Mouse (Mus musculus) G1E (cell line): ENCODE measurements around the gene Rmdn2.

Experiments
- CTCF ChIP-seq: IDR thresholded peaks from 2 replicates; pipeline ENCODE4 v1.5.1; 2012; ENCODE audit warnings: low read depth, low read length, inconsistent platforms, mixed read lengths
- GATA1 ChIP-seq: IDR thresholded peaks from 2 replicates; pipeline ENCODE4 v1.6.1; 2012; ENCODE audit warnings: borderline replicate concordance, low read length, inconsistent platforms, mixed read lengths
- GATA2 ChIP-seq: IDR thresholded peaks from 2 replicates; pipeline ENCODE4 v1.6.1; 2012; ENCODE audit warnings: low read depth, low read length, inconsistent platforms, borderline replicate concordance
- TAL1 ChIP-seq: conservative IDR thresholded peaks from 2 replicates; pipeline ENCODE4 v1.6.1; 2012; ENCODE audit warnings: low read depth, low read length, inconsistent platforms, mixed read lengths

DNA sequence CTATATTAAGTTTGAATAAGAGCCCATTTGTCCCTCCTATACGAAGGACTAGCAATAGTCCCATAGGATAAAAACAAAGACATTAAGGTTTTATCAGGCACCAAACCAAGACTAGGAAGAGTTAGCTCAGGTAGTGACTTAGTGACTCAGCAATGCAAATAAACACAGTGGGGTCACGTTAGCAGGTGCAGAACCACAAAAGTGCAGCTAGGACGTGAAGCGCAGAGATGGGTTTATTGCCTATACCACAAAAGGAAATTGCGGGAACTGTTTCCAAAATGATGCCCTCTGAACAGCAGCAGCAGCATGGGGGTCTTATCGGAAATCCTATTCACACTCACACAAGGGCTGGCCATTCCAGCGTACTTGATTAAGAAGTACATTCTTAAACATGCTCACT lies 8.2 kb upstream of the Rmdn2 start:
- TF ChIP-seq CTCF (no peak), TAL1 (no peak), GATA1 (no peak), GATA2 (no peak)
